Mouse (Mus musculus): Measurements from ENCODE around the gene Khnyn. TPM values are rescaled to one million over a fixed set of nuclear protein-coding genes. Genes with fewer than 3 reads are reported as not detected.

Khnyn gene
- polyA plus RNA-seq, 1 experiment from 2014 or later = 6.1 TPM

GRCm38 (mm10) chr14:55852646-55853551, 31.8 kb upstream of the Khnyn start:
- Histone ChIP-seq H3K4me2 (ENCODE audit: low read length) (peak overlapping the region; percentile 88), H3K4me3 (ENCODE audit: control insufficient read depth in 1 of 2, insufficient read depth in 1 of 2, low read depth in 1 of 2, low read length in 2 of 2) (peak overlapping the region; percentile 70 to 88; a peak in 3 of 4 replicates), H3K36me3 (ENCODE audit: control insufficient read depth, insufficient read depth, low read length) (peaks cover 4% of the 10 kb centered on the region; the same call in 1 of the 2 replicates), H3K27ac (replicated peaks in 1 of 2; ENCODE audit: control insufficient read depth in 1 of 2, insufficient read depth in 1 of 2, low read depth in 2 of 2, low read length in 2 of 2) (peak overlapping the region; percentile 93 to 95), H3K4me1 (ENCODE audit: control insufficient read depth in 2 of 2, insufficient read depth in 2 of 2, low read length in 2 of 2) (peaks cover 29 to 44% of the 10 kb centered on the region in 2 experiments), H3K9ac (ENCODE audit: low read length) (peak overlapping the region; percentile 88), H3K9me3 (ENCODE audit: control insufficient read depth, low read length) (no peaks in the 10 kb centered on the region), H3K27me3 (ENCODE audit: control insufficient read depth, insufficient read depth, low read length) (no peaks in the 10 kb centered on the region)
- 9% methylated on average over 11 of the region's 11 CpGs for WGBS
- peak; percentile 62 for ATAC-seq (ENCODE audit: insufficient number of reproducible peaks, insufficient read depth, low FRiP score, low read depth)

GRCm38 (mm10) chr14:55853621-55854285, 31.0 kb upstream of the Khnyn start, which contains the start of gene Nynrin:
Nynrin (plus strand) TSS chr14:55854010.
- peak within 1 kb of the TSS; percentile 88 for H3K9ac ChIP-seq (ENCODE audit: low read length)
- peaks cover 29 to 49% of the 10 kb centered on the region in 2 experiments for H3K4me1 ChIP-seq (ENCODE audit: control insufficient read depth in 2 of 2, insufficient read depth in 2 of 2, low read length in 2 of 2)
- H3K9me3 ChIP-seq (ENCODE audit: control insufficient read depth, low read length) = no peaks in the 10 kb centered on the region
- 1% methylated on average over 30 of the region's 33 CpGs for WGBS
- ATAC-seq (ENCODE audit: insufficient number of reproducible peaks, insufficient read depth, low FRiP score, low read depth) = peak; percentile 88
- peak within 1 kb of the TSS; percentile 88 for H3K4me2 ChIP-seq (ENCODE audit: low read length)
- H3K27me3 ChIP-seq (ENCODE audit: control insufficient read depth, insufficient read depth, low read length) = no peaks in the 10 kb centered on the region
- H3K4me3 ChIP-seq (ENCODE audit: control insufficient read depth in 1 of 2, insufficient read depth in 1 of 2, low read depth in 1 of 2, low read length in 2 of 2) = peak within 1 kb of the TSS; percentile 70 to 88
- H3K27ac ChIP-seq (replicated peaks in 1 of 2; ENCODE audit: control insufficient read depth in 1 of 2, insufficient read depth in 1 of 2, low read depth in 2 of 2, low read length in 2 of 2) = peak within 1 kb of the TSS; percentile 93 to 95
- peaks cover 6% of the 10 kb centered on the region for H3K36me3 ChIP-seq (ENCODE audit: control insufficient read depth, insufficient read depth, low read length)

- Histone ChIP-seq H3K27ac (replicated peaks in 1 of 2; ENCODE audit: control insufficient read depth in 1 of 2, insufficient read depth in 1 of 2, low read depth in 2 of 2, low read length in 2 of 2) (peak overlapping the region; percentile 93 to 95), H3K27me3 (ENCODE audit: control insufficient read depth, insufficient read depth, low read length) (no peaks in the 10 kb centered on the region), H3K9me3 (ENCODE audit: control insufficient read depth, low read length) (no peaks in the 10 kb centered on the region), H3K9ac (ENCODE audit: low read length) (peak overlapping the region; percentile 88), H3K4me2 (ENCODE audit: low read length) (peak overlapping the region; percentile 88), H3K4me3 (ENCODE audit: control insufficient read depth in 1 of 2, insufficient read depth in 1 of 2, low read depth in 1 of 2, low read length in 2 of 2) (peak overlapping the region; percentile 70 to 88), H3K4me1 (ENCODE audit: control insufficient read depth in 2 of 2, insufficient read depth in 2 of 2, low read length in 2 of 2) (peaks cover 32 to 54% of the 10 kb centered on the region in 2 experiments), H3K36me3 (ENCODE audit: control insufficient read depth, insufficient read depth, low read length) (peaks cover 12% of the 10 kb centered on the region)
- ATAC-seq (ENCODE audit: insufficient number of reproducible peaks, insufficient read depth, low FRiP score, low read depth) = no peak
- WGBS = under 1% methylated on average over 9 of the region's 9 CpGs
Measured at GRCm38 (mm10) chr14:55854406-55855100, 30.2 kb upstream of the Khnyn start.

GRCm38 (mm10) chr14:55855101-55855561, 29.6 kb upstream of the Khnyn start:
- Histone ChIP-seq H3K4me2 (ENCODE audit: low read length) (peak overlapping the region; percentile 88), H3K4me3 (ENCODE audit: control insufficient read depth in 1 of 2, insufficient read depth in 1 of 2, low read depth in 1 of 2, low read length in 2 of 2) (peak overlapping the region; percentile 70 to 88), H3K36me3 (ENCODE audit: control insufficient read depth, insufficient read depth, low read length) (peaks cover 12% of the 10 kb centered on the region), H3K9me3 (ENCODE audit: control insufficient read depth, low read length) (no peaks in the 10 kb centered on the region), H3K27ac (replicated peaks in 1 of 2; ENCODE audit: control insufficient read depth in 1 of 2, insufficient read depth in 1 of 2, low read depth in 2 of 2, low read length in 2 of 2) (peak overlapping the region; percentile 93 to 95), H3K4me1 (ENCODE audit: control insufficient read depth in 2 of 2, insufficient read depth in 2 of 2, low read length in 2 of 2) (peaks cover 32 to 55% of the 10 kb centered on the region in 2 experiments), H3K27me3 (ENCODE audit: control insufficient read depth, insufficient read depth, low read length) (no peaks in the 10 kb centered on the region), H3K9ac (ENCODE audit: low read length) (peak overlapping the region; percentile 88)
- WGBS = 0% methylated on average over 4 of the region's 4 CpGs
- peak; percentile 36 for ATAC-seq (ENCODE audit: insufficient number of reproducible peaks, insufficient read depth, low FRiP score, low read depth)

GRCm38 (mm10) chr14:55857588-55857987, 27.2 kb upstream of the Khnyn start:
- ATAC-seq (ENCODE audit: insufficient number of reproducible peaks, insufficient read depth, low FRiP score, low read depth) = no peak
- Histone ChIP-seq H3K27me3 (ENCODE audit: control insufficient read depth, insufficient read depth, low read length) (no peaks in the 10 kb centered on the region), H3K9me3 (ENCODE audit: control insufficient read depth, low read length) (no peaks in the 10 kb centered on the region), H3K27ac (replicated peaks in 1 of 2; ENCODE audit: control insufficient read depth in 1 of 2, insufficient read depth in 1 of 2, low read depth in 2 of 2, low read length in 2 of 2) (peak overlapping the region; percentile 31 to 64; a peak in 3 of 4 replicates), H3K4me2 (ENCODE audit: low read length) (peak overlapping the region; percentile 88), H3K36me3 (ENCODE audit: control insufficient read depth, insufficient read depth, low read length) (peaks cover 12% of the 10 kb centered on the region), H3K9ac (ENCODE audit: low read length) (peak overlapping the region; percentile 57), H3K4me1 (ENCODE audit: control insufficient read depth in 2 of 2, insufficient read depth in 2 of 2, low read length in 2 of 2) (peaks cover 38 to 71% of the 10 kb centered on the region in 2 experiments), H3K4me3 (ENCODE audit: control insufficient read depth in 1 of 2, insufficient read depth in 1 of 2, low read depth in 1 of 2, low read length in 2 of 2) (peak overlapping the region in 1 of 2 experiments; percentile 16; a peak in 1 of 4 replicates)
- 35% methylated on average over 4 of the region's 4 CpGs for WGBS

GRCm38 (mm10) chr14:55862186-55862585, 22.6 kb upstream of the Khnyn start:
- Histone ChIP-seq H3K9ac (ENCODE audit: low read length) (0 out of 2 replicates have a peak overlapping the region, but pooled peaks have one; percentile 8), H3K4me1 (ENCODE audit: control insufficient read depth in 2 of 2, insufficient read depth in 2 of 2, low read length in 2 of 2) (peaks cover 23 to 50% of the 10 kb centered on the region in 2 experiments), H3K4me2 (ENCODE audit: low read length) (no peak overlapping the region), H3K9me3 (ENCODE audit: control insufficient read depth, low read length) (no peaks in the 10 kb centered on the region), H3K36me3 (ENCODE audit: control insufficient read depth, insufficient read depth, low read length) (peaks cover 51% of the 10 kb centered on the region), H3K27me3 (ENCODE audit: control insufficient read depth, insufficient read depth, low read length) (no peaks in the 10 kb centered on the region), H3K27ac (replicated peaks in 1 of 2; ENCODE audit: control insufficient read depth in 1 of 2, insufficient read depth in 1 of 2, low read depth in 2 of 2, low read length in 2 of 2) (no peak overlapping the region), H3K4me3 (ENCODE audit: control insufficient read depth in 1 of 2, insufficient read depth in 1 of 2, low read depth in 1 of 2, low read length in 2 of 2) (no peak overlapping the region)
- 66% methylated on average over 6 of the region's 6 CpGs for whole genome bisulfite sequencing
- ATAC-seq (ENCODE audit: insufficient number of reproducible peaks, insufficient read depth, low FRiP score, low read depth) = no peak

GRCm38 (mm10) chr14:55862970-55863369, 21.8 kb upstream of the Khnyn start:
- whole genome bisulfite sequencing = 88% methylated on average over 10 of the region's 10 CpGs
- peaks cover 19 to 42% of the 10 kb centered on the region in 2 experiments for H3K4me1 ChIP-seq (ENCODE audit: control insufficient read depth in 2 of 2, insufficient read depth in 2 of 2, low read length in 2 of 2)
- no peak overlapping the region for H3K4me2 ChIP-seq (ENCODE audit: low read length)
- H3K4me3 ChIP-seq (ENCODE audit: control insufficient read depth in 1 of 2, insufficient read depth in 1 of 2, low read depth in 1 of 2, low read length in 2 of 2) = no peak overlapping the region
- no peak overlapping the region for H3K9ac ChIP-seq (ENCODE audit: low read length)
- no peaks in the 10 kb centered on the region for H3K9me3 ChIP-seq (ENCODE audit: control insufficient read depth, low read length)
- ATAC-seq (ENCODE audit: insufficient number of reproducible peaks, insufficient read depth, low FRiP score, low read depth) = no peak
- no peaks in the 10 kb centered on the region for H3K27me3 ChIP-seq (ENCODE audit: control insufficient read depth, insufficient read depth, low read length)
- no peak overlapping the region for H3K27ac ChIP-seq (replicated peaks in 1 of 2; ENCODE audit: control insufficient read depth in 1 of 2, insufficient read depth in 1 of 2, low read depth in 2 of 2, low read length in 2 of 2)
- H3K36me3 ChIP-seq (ENCODE audit: control insufficient read depth, insufficient read depth, low read length) = peaks cover 55% of the 10 kb centered on the region

Measured in heart, embryonic 14.5 days (tissue).